Mouse (Mus musculus): Measurements from ENCODE around the gene Crmp1. TPM values are rescaled to one million over a fixed set of nuclear protein-coding genes. Genes with fewer than 3 reads are reported as not detected.

Gene Crmp1
- polyA plus RNA-seq, 1 experiment: not detected

DNA sequence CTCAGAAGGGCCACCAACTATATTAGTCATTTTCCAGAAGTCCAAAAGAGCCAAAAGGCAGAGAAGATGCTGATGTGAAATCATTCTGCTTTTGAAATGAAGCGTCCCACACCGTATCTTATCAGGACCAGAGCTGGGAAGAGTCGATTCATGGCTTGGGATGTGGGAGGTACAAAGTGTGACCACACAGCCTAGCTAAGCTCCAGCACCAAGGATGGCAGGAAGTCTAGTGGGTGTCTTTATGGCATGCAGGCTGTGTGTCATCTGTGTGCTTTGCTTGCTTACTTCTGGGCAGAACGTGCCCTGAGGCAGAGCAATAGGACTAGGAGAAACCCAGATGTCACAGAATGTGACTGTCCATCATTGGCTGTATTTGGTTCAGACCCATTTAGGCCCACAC, 79.0 kb downstream of the Crmp1 start:
- Histone ChIP-seq H3K4me1 (ENCODE audit: control insufficient read depth, insufficient read depth, low read length) (no peaks in the 10 kb centered on the region), H3K4me3 (ENCODE audit: insufficient read depth, low read length) (no peak overlapping the region), H3K27ac (ENCODE audit: insufficient read depth, low read depth, low read length) (no peak overlapping the region)
- no peak for TF ChIP-seq POLR2A (IDR thresholded peaks at IDR 0.05; ENCODE audit: borderline replicate concordance, low read depth, low read length)
- TF ChIP-seq CTCF (IDR thresholded peaks at IDR 0.05; ENCODE audit: low read depth, low read length): no peak

DNA sequence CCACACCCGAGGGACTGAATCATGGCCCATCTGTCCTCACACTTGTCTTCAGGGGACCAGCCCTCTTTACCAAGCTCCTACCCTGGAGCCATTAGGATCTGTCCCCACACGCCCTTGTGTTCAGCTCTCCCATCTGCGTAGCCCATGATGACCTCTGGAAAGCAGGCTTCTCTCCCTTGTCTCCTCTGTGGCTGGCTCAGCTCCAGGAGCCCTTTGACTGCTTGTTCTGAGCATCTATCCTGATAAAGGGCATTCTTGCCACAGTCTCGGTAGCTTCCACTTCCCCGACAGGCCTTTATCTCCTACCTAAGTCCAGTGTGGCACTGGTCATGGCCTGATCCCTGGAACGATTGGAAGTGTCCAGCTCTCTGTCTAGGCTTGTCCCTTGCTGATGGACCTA, 84.9 kb downstream of the Crmp1 start:
- H3K27ac ChIP-seq (ENCODE audit: insufficient read depth, low read depth, low read length): no peak overlapping the region
- TF ChIP-seq POLR2A (IDR thresholded peaks at IDR 0.05; ENCODE audit: borderline replicate concordance, low read depth, low read length) (no peak), CTCF (IDR thresholded peaks at IDR 0.05; ENCODE audit: low read depth, low read length) (no peak)
- H3K4me1 ChIP-seq (ENCODE audit: control insufficient read depth, insufficient read depth, low read length): no peaks in the 10 kb centered on the region
- H3K4me3 ChIP-seq (ENCODE audit: insufficient read depth, low read length): no peak overlapping the region

GRCm38 (mm10) chr5:37330449-37331132, 88.9 kb downstream of the Crmp1 start:
- no peak for TF ChIP-seq CTCF (IDR thresholded peaks at IDR 0.05; ENCODE audit: low read depth, low read length)
- TF ChIP-seq POLR2A (IDR thresholded peaks at IDR 0.05; ENCODE audit: borderline replicate concordance, low read depth, low read length): no peak

DNA sequence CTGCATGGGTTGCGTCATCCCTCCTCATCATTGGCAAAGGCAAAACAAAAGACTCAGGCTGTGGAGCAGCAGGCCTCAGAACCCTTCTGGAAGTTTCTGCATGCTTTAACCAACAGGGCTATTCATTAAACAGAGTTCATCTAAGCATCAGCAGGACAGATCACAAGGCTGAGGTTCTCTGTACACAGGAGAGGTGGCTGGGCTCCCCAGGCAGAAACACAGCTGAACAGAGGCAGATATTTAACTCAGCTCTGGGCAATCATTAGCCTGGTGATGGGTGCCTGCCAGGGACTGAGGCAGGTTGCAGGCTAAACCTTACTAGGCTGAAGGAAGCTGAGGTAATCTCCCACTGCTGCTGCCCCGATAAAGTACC, 89.4 kb downstream of the Crmp1 start:
- no peak for TF ChIP-seq CTCF (IDR thresholded peaks at IDR 0.05; ENCODE audit: low read depth, low read length)
- TF ChIP-seq POLR2A (IDR thresholded peaks at IDR 0.05; ENCODE audit: borderline replicate concordance, low read depth, low read length): no peak
- Histone ChIP-seq H3K4me3 (ENCODE audit: insufficient read depth, low read length) (no peak overlapping the region), H3K4me1 (ENCODE audit: control insufficient read depth, insufficient read depth, low read length) (no peaks in the 10 kb centered on the region), H3K27ac (ENCODE audit: insufficient read depth, low read depth, low read length) (no peak overlapping the region)

More at GRCm38 (mm10) chr5:37330449-37331132, 88.9 kb downstream of the Crmp1 start:
- Histone ChIP-seq H3K27ac (ENCODE audit: insufficient read depth, low read depth, low read length) (no peak overlapping the region), H3K4me1 (ENCODE audit: control insufficient read depth, insufficient read depth, low read length) (no peaks in the 10 kb centered on the region), H3K4me3 (ENCODE audit: insufficient read depth, low read length) (no peak overlapping the region)

GRCm38 (mm10) chr5:37332066-37332465, 90.3 kb downstream of the Crmp1 start:
- Histone ChIP-seq H3K4me1 (ENCODE audit: control insufficient read depth, insufficient read depth, low read length) (no peaks in the 10 kb centered on the region), H3K4me3 (ENCODE audit: insufficient read depth, low read length) (no peak overlapping the region), H3K27ac (ENCODE audit: insufficient read depth, low read depth, low read length) (no peak overlapping the region)
- TF ChIP-seq POLR2A (IDR thresholded peaks at IDR 0.05; ENCODE audit: borderline replicate concordance, low read depth, low read length): no peak
- TF ChIP-seq CTCF (IDR thresholded peaks at IDR 0.05; ENCODE audit: low read depth, low read length): no peak

DNA sequence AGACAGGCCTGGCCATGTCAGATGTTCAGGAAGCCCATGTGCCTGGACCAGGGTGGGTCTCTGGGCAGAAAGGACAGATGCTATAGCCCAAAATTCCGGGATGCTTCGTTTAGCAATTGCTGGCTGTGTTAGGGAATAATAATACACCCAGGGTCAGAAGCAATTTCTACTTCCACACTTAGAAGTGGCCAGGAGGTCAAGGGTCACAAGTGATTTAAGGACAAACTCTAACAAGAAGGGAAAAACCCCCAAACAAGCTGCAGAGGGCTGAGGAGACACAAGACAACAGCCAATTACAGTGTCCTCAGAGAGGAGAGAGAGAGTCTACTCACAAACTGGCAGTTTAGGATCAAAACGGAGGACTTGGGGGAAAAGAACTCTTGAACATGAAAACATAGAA, 93.3 kb downstream of the Crmp1 start:
- H3K4me3 ChIP-seq (ENCODE audit: insufficient read depth, low read length): no peak overlapping the region
- H3K4me1 ChIP-seq (ENCODE audit: control insufficient read depth, insufficient read depth, low read length): no peaks in the 10 kb centered on the region
- H3K27ac ChIP-seq (ENCODE audit: insufficient read depth, low read depth, low read length): no peak overlapping the region
- TF ChIP-seq CTCF (IDR thresholded peaks at IDR 0.05; ENCODE audit: low read depth, low read length) (no peak), POLR2A (IDR thresholded peaks at IDR 0.05; ENCODE audit: borderline replicate concordance, low read depth, low read length) (no peak)

DNA sequence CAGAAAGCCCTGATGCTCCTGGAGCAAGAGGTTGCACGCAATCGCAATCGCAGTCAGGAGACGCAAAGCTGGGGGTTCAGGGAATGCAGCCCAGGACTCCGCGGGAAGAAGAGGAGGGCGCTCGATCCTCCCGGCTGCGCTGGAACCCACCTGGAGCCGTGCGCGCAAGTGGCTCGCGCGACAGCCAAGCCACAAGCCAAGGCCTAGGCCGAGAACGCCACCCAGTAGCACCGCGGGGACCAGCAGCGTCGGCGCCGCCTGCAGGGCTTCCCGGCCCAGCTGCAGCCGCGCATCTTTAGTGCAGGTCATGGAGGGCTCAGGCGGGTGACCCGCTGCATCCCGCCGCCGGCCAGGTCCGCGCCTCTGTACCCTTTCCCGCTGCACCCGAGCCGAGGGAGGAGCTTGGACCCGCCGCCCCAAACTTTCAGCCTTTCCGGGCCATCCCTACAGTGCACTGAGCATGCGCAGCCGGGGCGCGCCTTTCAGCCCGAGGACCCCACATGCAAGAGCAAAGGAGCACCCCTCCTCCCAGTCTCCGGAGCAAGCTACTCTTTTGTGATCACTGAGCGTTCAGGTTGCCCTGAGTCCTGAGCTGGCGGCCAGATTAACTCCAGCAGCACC, 94.9 kb downstream of the Crmp1 start, which contains the start of gene Evc:
Gene Evc (minus strand): TSS at position 410 of the 621 bp plus-strand sequence.
- Histone ChIP-seq H3K4me3 (ENCODE audit: insufficient read depth, low read length) (no peak within 1 kb of the TSS), H3K4me1 (ENCODE audit: control insufficient read depth, insufficient read depth, low read length) (no peaks in the 10 kb centered on the region), H3K27ac (ENCODE audit: insufficient read depth, low read depth, low read length) (no peak within 1 kb of the TSS)
- TF ChIP-seq CTCF (IDR thresholded peaks at IDR 0.05; ENCODE audit: low read depth, low read length): no peak
- no peak for TF ChIP-seq POLR2A (IDR thresholded peaks at IDR 0.05; ENCODE audit: borderline replicate concordance, low read depth, low read length)

DNA sequence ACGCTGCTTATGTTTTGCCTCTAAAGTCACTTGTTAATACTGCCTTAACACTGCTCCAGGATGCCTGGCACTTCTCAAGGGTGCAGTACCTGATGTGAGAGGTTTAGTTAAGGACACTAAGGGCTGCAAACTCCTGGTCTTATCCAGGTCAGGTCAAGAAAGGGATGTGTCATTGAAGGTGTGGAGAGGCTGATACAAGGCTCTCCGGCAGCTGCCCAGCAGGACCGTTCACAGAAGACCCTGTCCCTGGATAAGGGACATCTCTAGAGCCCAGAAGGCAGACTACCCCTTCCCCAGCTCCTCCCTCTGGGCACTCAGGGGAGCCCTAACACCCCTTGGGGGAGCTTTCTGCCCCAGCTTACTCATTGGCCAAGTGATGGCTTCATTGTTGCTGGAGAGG, 96.0 kb downstream of the Crmp1 start:
- Histone ChIP-seq H3K4me1 (ENCODE audit: control insufficient read depth, insufficient read depth, low read length) (no peaks in the 10 kb centered on the region), H3K4me3 (ENCODE audit: insufficient read depth, low read length) (no peak overlapping the region), H3K27ac (ENCODE audit: insufficient read depth, low read depth, low read length) (no peak overlapping the region)
- TF ChIP-seq POLR2A (IDR thresholded peaks at IDR 0.05; ENCODE audit: borderline replicate concordance, low read depth, low read length) (no peak), CTCF (IDR thresholded peaks at IDR 0.05; ENCODE audit: low read depth, low read length) (no peak)

DNA sequence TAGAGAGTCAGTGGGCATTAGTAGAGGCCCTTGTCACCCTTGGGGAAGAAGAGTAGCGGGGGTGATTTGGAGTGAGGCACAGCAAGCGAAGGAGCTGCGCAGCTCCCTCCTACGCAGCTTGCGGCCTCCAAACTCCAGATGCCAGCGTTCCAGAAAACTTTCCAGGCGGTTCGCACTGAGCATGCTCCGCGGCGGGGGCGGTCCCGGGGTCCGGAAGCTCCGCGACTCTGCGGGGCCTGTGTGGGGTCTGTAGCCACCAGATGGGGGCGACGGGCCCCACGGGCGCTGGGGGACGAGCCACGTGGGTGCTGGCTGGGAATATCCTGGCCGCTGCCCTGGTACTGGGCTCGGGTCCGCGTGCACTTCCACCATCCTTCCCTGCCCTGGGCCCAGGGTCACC, 96.5 kb downstream of the Crmp1 start, which contains the start of gene Evc2:
Gene Evc2 (plus strand): TSS at position 212 of the 400 bp plus-strand sequence.
- TF ChIP-seq CTCF (IDR thresholded peaks at IDR 0.05; ENCODE audit: low read depth, low read length): no peak
- no peak for TF ChIP-seq POLR2A (IDR thresholded peaks at IDR 0.05; ENCODE audit: borderline replicate concordance, low read depth, low read length)
- no peak within 1 kb of the TSS for H3K4me3 ChIP-seq (ENCODE audit: insufficient read depth, low read length)
- H3K4me1 ChIP-seq (ENCODE audit: control insufficient read depth, insufficient read depth, low read length): no peaks in the 10 kb centered on the region
- no peak within 1 kb of the TSS for H3K27ac ChIP-seq (ENCODE audit: insufficient read depth, low read depth, low read length)

Other genes with a start within 250 kb of the Crmp1 start
- gene Gm1043, start 156.6 kb upstream of the Crmp1 start, polyA plus RNA-seq (2012; ENCODE audit: insufficient read depth, insufficient read length, missing spikeins): not detected in 2 replicates
- 0.75 TPM in 1 of 2 replicates, not detected in the other for gene Evc, start 95.0 kb downstream of the Crmp1 start, polyA plus RNA-seq (2012; ENCODE audit: insufficient read depth, insufficient read length, missing spikeins)
- gene Evc2, start 96.6 kb downstream of the Crmp1 start, polyA plus RNA-seq (2012; ENCODE audit: insufficient read depth, insufficient read length, missing spikeins): 0.13 TPM in 1 of 2 replicates, not detected in the other

Measured in bone marrow macrophage, adult 2 months (primary cell).